Mouse (Mus musculus) forebrain, embryonic 14.5 days (tissue): ENCODE measurements around the gene Gm45062. TPM values are rescaled to one million over a fixed set of nuclear protein-coding genes. Genes with fewer than 3 reads are reported as not detected.
A peak's percentile ranks its signal among the peaks of the same experiment; 100 is the strongest.

Source experiments
- ATAC-seq: fragments of 200-750 bp; cut with Nextera tagmentation; 2 replicates; pipeline ENCODE4 v1.8.0; 2017; ENCODE audit warnings: mild to moderate bottlenecking, moderate library complexity
- DNase-seq: peaks from one replicate; pipeline ENCODE4 v3.0.0-alpha.2; 2015; ENCODE audit warnings: low spot score
- H3K27ac ChIP-seq: fragments of 300-500 bp; sonication (generic); 2 replicates; pipeline ENCODE4 v1.5.1; 2014; ENCODE audit warnings: low read depth, mild to moderate bottlenecking, control low read depth, low read length, moderate library complexity
- H3K27me3 ChIP-seq: fragments of 300-500 bp; sonication (generic); replicated peaks from 2 replicates; pipeline ENCODE4 v1.6.1; 2014; ENCODE audit warnings: low read length, control low read depth, mixed read lengths; ENCODE audit not compliant: control insufficient read depth, insufficient read depth
- H3K36me3 ChIP-seq: fragments of 300-500 bp; sonication (generic); 2 replicates; pipeline ENCODE4 v1.6.1; 2014; ENCODE audit warnings: low read length, control low read depth; ENCODE audit not compliant: control insufficient read depth, insufficient read depth
- H3K4me1 ChIP-seq: fragments of 300-500 bp; sonication (generic); 2 replicates; pipeline ENCODE4 v1.6.1; 2014; ENCODE audit warnings: antibody characterized with exemption, low read length, control low read depth; ENCODE audit not compliant: control insufficient read depth, insufficient read depth
- H3K4me2 ChIP-seq: fragments of 300-500 bp; sonication (generic); 2 replicates; pipeline ENCODE4 v1.6.1; 2014; ENCODE audit warnings: mild to moderate bottlenecking, control low read depth, low read length
- H3K4me3 ChIP-seq: fragments of 300-500 bp; sonication (generic); 2 replicates; pipeline ENCODE4 v1.5.1; 2014; ENCODE audit warnings: low read depth, low read length, control low read depth
- H3K9ac ChIP-seq: fragments of 300-500 bp; sonication (generic); 2 replicates; pipeline ENCODE4 v1.6.1; 2014; ENCODE audit warnings: mild to moderate bottlenecking, low read length, control low read depth, moderate library complexity
- H3K9me3 ChIP-seq: fragments of 300-500 bp; sonication (generic); replicated peaks from 2 replicates; pipeline ENCODE4 v1.6.1; 2016; ENCODE audit warnings: low read length, control low read depth, mixed read lengths; ENCODE audit not compliant: control insufficient read depth
- WGBS: fragments of 180-500 bp; shearing (Covaris S2); extraction: QIAGEN DNeasy Blood & Tissue Kit; methylation state at CpG from one replicate; pipeline ENCODE4 v1.1.7; 2014; 5-methylcytosine and 5-hydroxymethylcytosine counted together
- polyA plus RNA-seq: library from polyadenylated mRNA; unstranded; fragments of >200 nt; fragmentation: Nextera tagmentation; extraction: Ambion mirVana; gene quantifications from 2 replicates; pipeline ENCODE4 v1.2.1, GENCODE M21; 2014

Gm45062 gene
- polyA plus RNA-seq, 1 experiment from 2014 or later = 14.3 TPM

GRCm38 (mm10) chr6:8274387-8275054 is 15.3 kb downstream of the Gm45062 start:
- no peaks in the 10 kb centered on the region for H3K9me3 ChIP-seq
- H3K27me3 ChIP-seq = no peaks in the 10 kb centered on the region
- H3K4me3 ChIP-seq = no peak overlapping the region
- peak; percentile 59 for ATAC-seq
- 0 out of 2 replicates have a peak, but pooled peaks cover 7% of the 10 kb centered on the region for H3K36me3 ChIP-seq
- 34% methylated on average over 6 of the region's 6 CpGs for WGBS
- peak; percentile 60 for DNase-seq
- no peak overlapping the region for H3K4me2 ChIP-seq
- H3K4me1 ChIP-seq = no peaks in the 10 kb centered on the region
- no peak overlapping the region for H3K9ac ChIP-seq
- H3K27ac ChIP-seq = no peak overlapping the region

- DNase-seq (peak; percentile 88), ATAC-seq (peak; percentile 58)
- Histone ChIP-seq H3K27me3 (no peaks in the 10 kb centered on the region), H3K9me3 (no peaks in the 10 kb centered on the region), H3K36me3 (0 out of 2 replicates have a peak, but pooled peaks cover 7% of the 10 kb centered on the region), H3K27ac (no peak overlapping the region), H3K9ac (no peak overlapping the region), H3K4me1 (no peaks in the 10 kb centered on the region), H3K4me2 (no peak overlapping the region), H3K4me3 (no peak overlapping the region)
- WGBS = 0% methylated on average over 1 of the region's 1 CpGs
These were observed 15.8 kb downstream of the Gm45062 start for GRCm38 (mm10) chr6:8275098-8275497.

- Histone ChIP-seq H3K4me2 (no peak overlapping the region), H3K9ac (no peak overlapping the region), H3K36me3 (0 out of 2 replicates have a peak, but pooled peaks cover 3% of the 10 kb centered on the region), H3K4me1 (no peaks in the 10 kb centered on the region), H3K9me3 (no peaks in the 10 kb centered on the region), H3K4me3 (no peak overlapping the region), H3K27ac (no peak overlapping the region), H3K27me3 (no peaks in the 10 kb centered on the region)
- no peak for ATAC-seq
- no peak for DNase-seq
- WGBS = 89% methylated on average over 4 of the region's 4 CpGs
These were observed 17.2 kb downstream of the Gm45062 start for GRCm38 (mm10) chr6:8276431-8276830.

- Histone ChIP-seq H3K9me3 (no peaks in the 10 kb centered on the region), H3K27ac (no peak overlapping the region), H3K4me1 (no peaks in the 10 kb centered on the region), H3K4me2 (no peak overlapping the region), H3K27me3 (no peaks in the 10 kb centered on the region), H3K9ac (no peak overlapping the region), H3K36me3 (no peaks in the 10 kb centered on the region), H3K4me3 (no peak overlapping the region)
- WGBS = 75% methylated on average over 5 of the region's 5 CpGs
- no peak for ATAC-seq
- DNase-seq = no peak
These were observed 19.3 kb downstream of the Gm45062 start for GRCm38 (mm10) chr6:8278426-8279002.

GRCm38 (mm10) chr6:8283255-8283654 is 24.0 kb downstream of the Gm45062 start:
- no peak overlapping the region for H3K4me2 ChIP-seq
- ATAC-seq = no peak
- 85% methylated on average over 4 of the region's 4 CpGs for WGBS

GRCm38 (mm10) chr6:8285401-8285960 is 26.2 kb downstream of the Gm45062 start:
- Histone ChIP-seq H3K4me3 (no peak overlapping the region), H3K27me3 (no peaks in the 10 kb centered on the region), H3K27ac (no peak overlapping the region), H3K9ac (no peak overlapping the region), H3K9me3 (no peaks in the 10 kb centered on the region), H3K4me2 (no peak overlapping the region), H3K36me3 (no peaks in the 10 kb centered on the region), H3K4me1 (no peaks in the 10 kb centered on the region)
- ATAC-seq (no peak), DNase-seq (no peak)
- WGBS = 84% methylated on average over 3 of the region's 3 CpGs

More at GRCm38 (mm10) chr6:8283255-8283654, 24.0 kb downstream of the Gm45062 start:
- no peak overlapping the region for H3K9ac ChIP-seq
- no peaks in the 10 kb centered on the region for H3K27me3 ChIP-seq
- no peak for DNase-seq
- H3K27ac ChIP-seq = no peak overlapping the region
- no peak overlapping the region for H3K4me3 ChIP-seq
- H3K36me3 ChIP-seq = no peaks in the 10 kb centered on the region
- no peaks in the 10 kb centered on the region for H3K9me3 ChIP-seq
- H3K4me1 ChIP-seq = no peaks in the 10 kb centered on the region

GRCm38 (mm10) chr6:8286146-8286545 is 26.9 kb downstream of the Gm45062 start:
- no peak overlapping the region for H3K4me2 ChIP-seq
- no peaks in the 10 kb centered on the region for H3K4me1 ChIP-seq
- 99% methylated on average over 3 of the region's 3 CpGs for WGBS
- no peak overlapping the region for H3K27ac ChIP-seq
- H3K9me3 ChIP-seq = no peaks in the 10 kb centered on the region
- H3K27me3 ChIP-seq = no peaks in the 10 kb centered on the region
- H3K4me3 ChIP-seq = no peak overlapping the region
- ATAC-seq (no peak), DNase-seq (no peak)
- H3K36me3 ChIP-seq = no peaks in the 10 kb centered on the region
- no peak overlapping the region for H3K9ac ChIP-seq

GRCm38 (mm10) chr6:8288755-8289580 is 29.7 kb downstream of the Gm45062 start:
- H3K27ac ChIP-seq = no peak overlapping the region
- WGBS = 77% methylated on average over 4 of the region's 4 CpGs
- H3K4me2 ChIP-seq = no peak overlapping the region
- ATAC-seq (no peak), DNase-seq (no peak)
- H3K9ac ChIP-seq = no peak overlapping the region
- H3K9me3 ChIP-seq = no peaks in the 10 kb centered on the region
- no peak overlapping the region for H3K4me3 ChIP-seq
- peaks cover 1% of the 10 kb centered on the region for H3K4me1 ChIP-seq
- no peaks in the 10 kb centered on the region for H3K27me3 ChIP-seq
- H3K36me3 ChIP-seq = no peaks in the 10 kb centered on the region
